Mouse (Mus musculus) heart, embryonic 16.5 days (tissue): ENCODE results near the gene Myo18a. TPM values are rescaled to one million over a fixed set of nuclear protein-coding genes. Genes with fewer than 3 reads are reported as not detected.

Experiments used
- ATAC-seq: fragments of 200-750 bp; cut with Nextera tagmentation; replicated peaks from 2 replicates; pipeline ENCODE4 v1.8.0; 2017; ENCODE audit warnings: moderate number of reproducible peaks; ENCODE audit not compliant: insufficient read depth, low FRiP score; ENCODE audit errors: extremely low read depth
- H3K27ac ChIP-seq: fragments of 300-500 bp; sonication (generic); 2 replicates; pipeline ENCODE4 v1.5.1; 2014; ENCODE audit warnings: mild to moderate bottlenecking, low read length, control low read depth, moderate library complexity
- H3K27me3 ChIP-seq: fragments of 300-500 bp; sonication (generic); 2 replicates; pipeline ENCODE4 v1.6.1; 2014; ENCODE audit warnings: low read length, mixed read lengths; ENCODE audit not compliant: control insufficient read depth, insufficient read depth
- H3K36me3 ChIP-seq: fragments of 300-500 bp; sonication (generic); 2 replicates; pipeline ENCODE4 v1.6.1; 2014; ENCODE audit not compliant: control insufficient read depth, insufficient read depth
- H3K4me1 ChIP-seq: fragments of 300-500 bp; sonication (generic); 2 replicates; pipeline ENCODE4 v1.6.1; 2014; ENCODE audit warnings: low read length, mixed read lengths; ENCODE audit not compliant: control insufficient read depth, insufficient read depth
- H3K4me2 ChIP-seq: fragments of 300-500 bp; sonication (generic); 2 replicates; pipeline ENCODE4 v1.6.1; 2014; ENCODE audit warnings: low read depth, mild to moderate bottlenecking, control low read depth, low read length
- H3K4me3 ChIP-seq: fragments of 300-500 bp; sonication (generic); 2 replicates; pipeline ENCODE4 v1.5.1; 2014; ENCODE audit warnings: mild to moderate bottlenecking, control low read depth, low read length
- H3K9ac ChIP-seq: fragments of 300-500 bp; sonication (generic); 2 replicates; pipeline ENCODE4 v1.6.1; 2014; ENCODE audit warnings: low read length, control low read depth
- H3K9me3 ChIP-seq: fragments of 300-500 bp; sonication (generic); replicated peaks from 2 replicates; pipeline ENCODE4 v1.6.1; 2016; ENCODE audit warnings: low read length; ENCODE audit not compliant: control insufficient read depth
- WGBS: fragments of 180-500 bp; shearing (Covaris S2); extraction: QIAGEN DNeasy Blood & Tissue Kit; methylation state at CpG from one replicate; pipeline ENCODE4 v1.1.7; 2014; 5-methylcytosine and 5-hydroxymethylcytosine counted together
- polyA plus RNA-seq: library from polyadenylated mRNA; unstranded; fragments of >200 nt; fragmentation: Nextera tagmentation; extraction: Ambion mirVana; gene quantifications from 2 replicates; pipeline ENCODE4 v1.2.1, GENCODE M21; 2015

Myo18a gene
- polyA plus RNA-seq, 1 experiment from 2014 or later = 104 TPM

- H3K9me3 ChIP-seq = no peaks in the 10 kb centered on the region
- H3K4me3 ChIP-seq = no peak overlapping the region
- ATAC-seq = no peak
- H3K27me3 ChIP-seq = no peaks in the 10 kb centered on the region
- WGBS = 50% methylated on average over 5 of the region's 5 CpGs
- peaks cover 40% of the 10 kb centered on the region for H3K4me1 ChIP-seq
- H3K4me2 ChIP-seq = no peak overlapping the region
- H3K36me3 ChIP-seq = no peaks in the 10 kb centered on the region
- H3K9ac ChIP-seq = no peak overlapping the region
- H3K27ac ChIP-seq = no peak overlapping the region; the same call in 1 of the 2 replicates
Measured at GRCm38 (mm10) chr11:77875269-77875668, 112.2 kb downstream of the Myo18a start.

GRCm38 (mm10) chr11:77875847-77876759, 113.1 kb downstream of the Myo18a start:
- Histone ChIP-seq H3K9ac (peak overlapping the region; percentile 42), H3K4me2 (peak overlapping the region; percentile 55), H3K27me3 (no peaks in the 10 kb centered on the region), H3K9me3 (no peaks in the 10 kb centered on the region), H3K36me3 (no peaks in the 10 kb centered on the region), H3K4me1 (peaks cover 40% of the 10 kb centered on the region), H3K4me3 (no peak overlapping the region), H3K27ac (peak overlapping the region; percentile 84)
- WGBS = 32% methylated on average over 26 of the region's 26 CpGs
- ATAC-seq = peak; percentile 71

GRCm38 (mm10) chr11:77876760-77877148, 113.7 kb downstream of the Myo18a start:
- Histone ChIP-seq H3K36me3 (no peaks in the 10 kb centered on the region), H3K27ac (peak overlapping the region; percentile 84), H3K4me1 (peaks cover 35% of the 10 kb centered on the region), H3K9ac (peak overlapping the region; percentile 30), H3K4me3 (no peak overlapping the region), H3K4me2 (no peak overlapping the region), H3K27me3 (no peaks in the 10 kb centered on the region), H3K9me3 (no peaks in the 10 kb centered on the region)
- ATAC-seq = peak; percentile 28; the same call in 1 of the 2 replicates
- 44% methylated on average over 11 of the region's 11 CpGs for WGBS

GRCm38 (mm10) chr11:77884524-77885245, 121.6 kb downstream of the Myo18a start:
- Histone ChIP-seq H3K4me2 (peak overlapping the region; percentile 5), H3K9ac (peak overlapping the region; percentile 34; the same call in 1 of the 2 replicates), H3K9me3 (no peaks in the 10 kb centered on the region), H3K27me3 (no peaks in the 10 kb centered on the region), H3K4me1 (peaks cover 29% of the 10 kb centered on the region), H3K36me3 (no peaks in the 10 kb centered on the region), H3K4me3 (peak overlapping the region; percentile 16; the same call in 1 of the 2 replicates), H3K27ac (peak overlapping the region; percentile 81)
- peak; percentile 35; the same call in 1 of the 2 replicates for ATAC-seq
- WGBS = 36% methylated on average over 10 of the region's 10 CpGs

- H3K36me3 ChIP-seq = no peaks in the 10 kb centered on the region
- H3K4me1 ChIP-seq = peaks cover 29% of the 10 kb centered on the region
- peak overlapping the region; percentile 33; the same call in 1 of the 2 replicates for H3K9ac ChIP-seq
- no peaks in the 10 kb centered on the region for H3K9me3 ChIP-seq
- H3K4me3 ChIP-seq = no peak overlapping the region
- peak overlapping the region; percentile 5 for H3K4me2 ChIP-seq
- 47% methylated on average over 8 of the region's 8 CpGs for WGBS
- H3K27me3 ChIP-seq = no peaks in the 10 kb centered on the region
- 0 out of 2 replicates have a peak, but pooled peaks have one; percentile 24 for ATAC-seq
- peak overlapping the region; percentile 81 for H3K27ac ChIP-seq
Measured at GRCm38 (mm10) chr11:77885246-77885575, 122.2 kb downstream of the Myo18a start.

GRCm38 (mm10) chr11:77887373-77887960, 124.4 kb downstream of the Myo18a start:
- WGBS = 41% methylated on average over 17 of the region's 17 CpGs
- H3K27ac ChIP-seq = no peak overlapping the region

GRCm38 (mm10) chr11:77888846-77889245, 125.8 kb downstream of the Myo18a start:
- H3K27me3 ChIP-seq = no peaks in the 10 kb centered on the region
- H3K4me2 ChIP-seq = no peak overlapping the region
- H3K9ac ChIP-seq = no peak overlapping the region
- ATAC-seq = no peak
- H3K9me3 ChIP-seq = no peaks in the 10 kb centered on the region
- no peak overlapping the region for H3K4me3 ChIP-seq
- WGBS = 91% methylated on average over 5 of the region's 5 CpGs
- no peaks in the 10 kb centered on the region for H3K36me3 ChIP-seq
- H3K4me1 ChIP-seq = peaks cover 41% of the 10 kb centered on the region
- H3K27ac ChIP-seq = no peak overlapping the region

More at GRCm38 (mm10) chr11:77887373-77887960, 124.4 kb downstream of the Myo18a start:
- peak; percentile 81 for ATAC-seq
- no peaks in the 10 kb centered on the region for H3K9me3 ChIP-seq
- H3K4me1 ChIP-seq = peaks cover 29% of the 10 kb centered on the region
- H3K9ac ChIP-seq = no peak overlapping the region
- no peaks in the 10 kb centered on the region for H3K27me3 ChIP-seq
- peak overlapping the region; percentile 12 for H3K4me2 ChIP-seq
- no peak overlapping the region for H3K4me3 ChIP-seq
- H3K36me3 ChIP-seq = no peaks in the 10 kb centered on the region

- Histone ChIP-seq H3K27me3 (no peaks in the 10 kb centered on the region), H3K36me3 (no peaks in the 10 kb centered on the region), H3K4me3 (no peak overlapping the region), H3K9me3 (no peaks in the 10 kb centered on the region), H3K4me1 (peaks cover 43% of the 10 kb centered on the region), H3K4me2 (no peak overlapping the region), H3K9ac (no peak overlapping the region), H3K27ac (no peak overlapping the region)
- ATAC-seq = no peak
- WGBS = 36% methylated on average over 1 of the region's 2 CpGs
Measured at GRCm38 (mm10) chr11:77889484-77889883, 126.4 kb downstream of the Myo18a start.
